Mouse (Mus musculus) brain, embryonic 14.5 days (tissue): ENCODE results near the gene Rapgef3. TPM values are rescaled to one million over a fixed set of nuclear protein-coding genes. Genes with fewer than 3 reads are reported as not detected.

ENCODE experiments used
- DNase-seq: peaks from one replicate; pipeline ENCODE4 v3.0.0-alpha.2; 2011; ENCODE audit warnings: low read depth
- CTCF ChIP-seq: fragments of 200-500 bp; IDR thresholded peaks from 2 replicates; pipeline ENCODE4 v1.5.1; 2012; ENCODE audit warnings: inconsistent platforms, mild to moderate bottlenecking, moderate library complexity, borderline replicate concordance; ENCODE audit not compliant: insufficient read depth, insufficient read length; ENCODE audit errors: extremely low read depth
- POLR2A ChIP-seq: fragments of 200-500 bp; IDR thresholded peaks from 2 replicates; pipeline ENCODE4 v1.6.1; 2012; ENCODE audit warnings: mild to moderate bottlenecking, inconsistent platforms, borderline replicate concordance; ENCODE audit not compliant: poor library complexity, insufficient read depth, insufficient read length, severe bottlenecking; ENCODE audit errors: extremely low read depth
- polyA plus RNA-seq: library from polyadenylated mRNA; depleted of rRNA; stranded (reverse); fragments of >200 nt; gene quantifications from 2 replicates; pipeline ENCODE4 v1.2.3, GENCODE M21; 2012

The Rapgef3 gene
- polyA plus RNA-seq, 1 experiment: 19.7 TPM

DNA sequence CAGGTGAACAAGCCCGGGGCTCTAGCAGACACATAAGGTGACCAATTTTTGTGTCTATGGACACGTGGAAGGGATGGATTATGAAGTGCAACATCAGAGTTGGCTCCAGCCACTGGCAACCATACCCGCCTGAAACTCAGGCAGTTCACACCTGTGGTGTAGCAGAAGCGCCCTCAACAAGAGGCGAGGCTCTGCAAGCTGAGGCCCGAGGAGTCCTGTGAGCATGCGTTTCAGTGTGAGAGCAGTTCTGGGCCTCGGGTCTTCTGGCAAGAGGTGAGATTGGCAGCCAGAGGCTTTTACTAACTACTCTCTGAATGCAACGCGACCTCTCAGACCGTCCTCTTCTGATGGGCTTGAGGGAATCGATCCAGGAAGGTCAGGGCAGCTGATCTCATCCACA, 26.1 kb downstream of the Rapgef3 start:
- no peak for DNase-seq
- no peak for TF ChIP-seq CTCF
- no peak for TF ChIP-seq POLR2A

DNA sequence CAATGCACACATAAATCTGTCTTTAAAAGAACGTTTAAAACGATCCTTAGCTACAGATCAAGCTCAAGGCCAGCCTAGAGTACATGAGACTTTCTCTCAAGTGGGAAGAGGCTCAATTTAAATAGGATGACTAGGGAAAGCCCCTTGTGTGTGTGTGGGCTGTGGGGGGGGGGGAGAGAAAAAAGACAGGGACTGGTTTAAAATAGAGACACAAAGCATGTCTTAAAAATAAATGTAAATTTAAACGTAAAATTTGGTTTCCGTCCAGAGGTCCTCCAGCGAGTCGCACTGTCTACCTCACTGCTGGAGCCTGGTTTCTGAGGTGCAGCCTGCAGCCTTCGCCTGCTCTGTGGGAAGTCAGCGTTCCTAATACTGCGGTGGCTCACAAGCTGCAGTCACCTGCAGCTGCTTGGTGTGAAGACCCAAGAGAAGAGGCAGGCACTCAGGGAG, 27.5 kb downstream of the Rapgef3 start:
- TF ChIP-seq POLR2A (no peak), CTCF (no peak)
- DNase-seq: no peak

DNA sequence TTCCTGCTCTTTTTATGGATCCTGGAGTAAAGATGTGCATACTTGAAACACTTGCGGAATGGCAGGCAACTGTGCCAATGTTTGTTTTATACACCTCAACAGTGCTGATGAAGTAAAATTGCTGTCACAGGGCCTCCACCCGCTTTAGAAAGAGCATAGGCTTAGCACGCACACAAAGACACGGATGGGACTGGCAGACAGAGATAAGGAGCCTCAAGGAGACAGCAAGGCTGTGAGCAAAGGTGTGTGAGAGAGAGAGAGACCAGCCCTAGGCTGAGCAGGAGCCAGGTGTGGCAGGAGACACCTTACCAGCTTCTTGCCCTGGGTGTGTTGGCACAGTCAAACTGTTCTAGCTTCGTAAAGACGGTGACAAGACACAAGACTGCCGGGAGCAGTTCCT, 28.8 kb downstream of the Rapgef3 start:
- no peak for DNase-seq
- TF ChIP-seq POLR2A (no peak), CTCF (no peak)

DNA sequence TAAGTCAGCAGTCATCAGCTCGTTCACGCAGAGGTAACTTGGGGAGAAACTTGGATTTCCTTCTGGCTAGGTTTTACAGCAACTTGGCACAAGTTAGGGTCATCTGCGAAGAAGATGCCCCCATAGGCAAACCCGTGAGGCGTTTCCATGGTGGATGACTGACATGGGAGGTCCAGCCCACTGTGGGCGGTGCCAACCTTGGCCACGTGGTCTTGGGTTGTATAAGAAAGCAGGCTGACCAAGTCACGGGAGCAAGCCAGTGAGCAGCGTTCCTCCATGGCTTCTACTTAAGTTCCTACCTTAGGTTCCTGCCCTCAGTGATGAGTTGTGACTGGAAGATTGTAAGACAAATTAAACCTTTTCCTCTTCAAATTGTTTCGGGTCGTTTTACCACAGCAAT, 35.8 kb downstream of the Rapgef3 start:
- no peak for TF ChIP-seq POLR2A
- no peak for TF ChIP-seq CTCF
- DNase-seq: no peak

DNA sequence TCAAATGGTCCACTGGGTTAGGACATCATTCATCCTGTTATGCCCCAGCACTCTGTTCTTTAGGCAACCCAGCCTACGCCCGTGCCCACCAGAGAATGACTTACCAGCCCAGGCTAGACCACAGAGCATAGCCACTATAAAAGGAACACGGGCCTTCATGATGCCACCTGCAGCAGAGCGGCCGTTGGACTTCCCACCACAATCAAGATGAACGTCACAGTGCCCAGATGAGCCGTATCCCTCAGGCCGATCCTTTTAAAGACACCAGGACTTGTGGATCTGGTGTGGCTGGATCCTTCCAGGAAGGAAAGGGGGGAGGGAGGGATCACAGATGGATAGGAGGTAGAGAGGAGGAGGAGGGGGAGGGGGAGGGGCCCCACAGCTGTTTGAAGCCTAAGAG, 36.7 kb downstream of the Rapgef3 start, which contains the start of gene Endou:
TSS of gene Endou (minus strand) at position 229 of the 400 bp plus-strand sequence.
- no peak for DNase-seq
- no peak for TF ChIP-seq CTCF
- TF ChIP-seq POLR2A: no peak

DNA sequence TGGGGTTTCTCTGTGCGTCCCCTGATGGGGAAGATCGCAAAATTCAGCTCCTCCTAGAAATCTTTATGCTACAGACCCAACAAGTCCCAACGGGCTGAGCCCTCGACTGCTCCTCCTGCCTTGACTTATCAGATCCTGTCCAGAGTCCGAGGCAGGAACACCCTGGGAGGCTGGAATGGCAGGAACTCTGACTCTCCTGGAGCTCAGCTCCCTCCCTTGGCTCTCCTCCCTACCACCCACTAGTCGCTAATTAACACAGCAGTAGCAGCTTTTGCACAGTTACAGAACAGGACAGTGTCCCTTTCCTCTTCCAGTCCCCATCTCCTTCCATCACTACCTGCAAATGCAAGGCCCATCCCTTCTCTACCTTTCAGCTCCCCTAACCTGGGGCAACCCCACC, 37.4 kb downstream of the Rapgef3 start:
- no peak for TF ChIP-seq POLR2A
- DNase-seq: no peak

DNA sequence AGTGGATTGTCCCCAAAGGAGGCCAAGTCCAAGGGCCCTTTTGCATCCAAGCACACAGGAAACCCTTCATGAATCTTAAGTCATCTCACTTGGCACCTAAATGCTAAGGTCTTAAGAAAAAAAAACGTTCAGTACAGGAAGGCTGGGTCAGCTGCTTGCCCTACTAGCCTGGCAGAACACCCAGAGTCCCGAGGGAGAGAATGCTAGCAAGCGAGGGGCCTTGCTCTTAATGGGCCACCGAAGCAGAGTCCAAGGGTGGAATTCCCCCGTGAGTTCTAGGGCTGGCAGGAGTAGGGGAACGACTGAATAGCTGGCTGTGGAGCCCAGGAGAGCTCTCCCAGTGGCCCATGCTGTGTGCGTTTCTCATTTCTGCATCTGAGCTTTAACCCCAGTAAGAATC, 39.0 kb downstream of the Rapgef3 start:
- TF ChIP-seq POLR2A (no peak), CTCF (no peak)
- no peak for DNase-seq

DNA sequence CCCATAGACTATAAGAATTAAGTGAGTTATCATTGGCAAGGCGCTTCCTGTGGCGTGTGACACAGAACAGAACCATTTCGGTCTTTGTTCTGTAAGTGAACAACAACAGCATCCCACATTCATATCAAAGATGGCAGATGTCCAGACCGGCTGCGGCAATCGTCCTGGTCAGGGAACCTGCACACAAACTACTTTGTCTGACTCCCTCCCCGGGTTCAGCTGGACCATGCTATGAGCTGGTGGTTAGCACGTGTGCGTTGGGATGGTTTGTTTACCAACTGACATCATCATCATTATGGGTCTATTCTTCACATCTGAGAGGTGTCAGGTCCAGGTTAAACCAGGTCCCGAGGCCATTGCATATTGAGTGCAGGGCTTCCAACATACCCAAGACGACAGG, 39.4 kb downstream of the Rapgef3 start:
- no peak for TF ChIP-seq CTCF
- TF ChIP-seq POLR2A: no peak
- no peak for DNase-seq

DNA sequence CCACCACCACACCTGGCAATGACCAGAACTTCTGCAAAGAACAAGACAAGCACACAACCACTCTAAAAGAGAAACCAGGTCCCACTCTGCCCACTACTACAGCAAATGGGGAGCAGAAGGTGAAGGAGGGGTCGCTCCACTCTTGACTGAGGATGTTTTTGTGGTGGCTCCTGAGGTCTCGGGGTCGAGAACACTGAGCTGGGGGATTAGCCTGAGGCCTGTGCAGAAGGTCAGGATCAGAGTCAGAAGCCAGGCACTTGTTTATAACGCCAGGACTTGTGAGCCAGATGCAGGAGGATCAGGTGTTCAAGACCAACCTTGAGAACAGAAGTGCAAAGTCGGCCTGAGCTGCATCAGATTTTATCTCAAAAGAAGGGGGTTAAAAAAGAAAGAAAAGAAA, 40.3 kb downstream of the Rapgef3 start:
- no peak for DNase-seq
- no peak for TF ChIP-seq POLR2A
- no peak for TF ChIP-seq CTCF

DNA sequence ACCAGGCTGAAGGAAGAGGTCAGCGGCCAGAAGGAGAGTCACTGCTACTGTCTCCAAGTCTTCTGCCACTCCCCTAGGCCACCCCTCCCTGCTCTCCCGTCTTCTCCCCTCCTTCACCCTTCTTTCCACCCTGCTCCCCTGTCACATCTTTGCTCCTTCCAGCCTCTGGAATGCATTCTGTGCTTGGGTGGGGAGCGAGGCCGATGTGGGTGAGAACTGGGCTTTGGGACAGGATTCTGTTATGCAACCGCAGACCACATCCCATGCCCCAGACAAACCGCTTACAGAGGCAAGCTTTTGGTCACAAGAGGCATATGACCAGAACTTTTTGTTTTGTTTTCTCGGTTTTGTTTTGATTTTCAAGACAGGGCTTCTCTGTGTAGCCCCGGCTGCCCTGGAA, 40.7 kb downstream of the Rapgef3 start:
- no peak for TF ChIP-seq POLR2A
- no peak for TF ChIP-seq CTCF
- no peak for DNase-seq

DNA sequence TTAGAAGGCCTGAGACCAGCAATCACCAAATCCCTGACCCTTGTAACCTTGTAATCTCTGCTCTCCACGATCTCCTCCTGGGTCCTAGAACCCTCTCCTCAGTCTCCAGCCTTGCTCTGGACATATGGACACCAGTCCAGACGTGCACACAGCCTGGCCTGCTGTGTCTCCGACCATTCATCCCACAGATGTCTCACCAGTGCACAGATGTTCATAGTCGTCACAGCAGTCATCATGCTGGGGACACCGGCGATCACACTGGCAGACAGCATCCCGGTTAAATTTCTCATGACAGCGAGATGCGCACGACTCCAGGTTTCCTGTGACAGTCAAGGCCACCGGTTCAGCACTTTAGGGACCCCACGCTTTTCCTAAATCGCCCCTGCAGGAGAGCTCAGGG, 41.5 kb downstream of the Rapgef3 start:
- no peak for DNase-seq
- no peak for TF ChIP-seq CTCF
- TF ChIP-seq POLR2A: no peak

DNA sequence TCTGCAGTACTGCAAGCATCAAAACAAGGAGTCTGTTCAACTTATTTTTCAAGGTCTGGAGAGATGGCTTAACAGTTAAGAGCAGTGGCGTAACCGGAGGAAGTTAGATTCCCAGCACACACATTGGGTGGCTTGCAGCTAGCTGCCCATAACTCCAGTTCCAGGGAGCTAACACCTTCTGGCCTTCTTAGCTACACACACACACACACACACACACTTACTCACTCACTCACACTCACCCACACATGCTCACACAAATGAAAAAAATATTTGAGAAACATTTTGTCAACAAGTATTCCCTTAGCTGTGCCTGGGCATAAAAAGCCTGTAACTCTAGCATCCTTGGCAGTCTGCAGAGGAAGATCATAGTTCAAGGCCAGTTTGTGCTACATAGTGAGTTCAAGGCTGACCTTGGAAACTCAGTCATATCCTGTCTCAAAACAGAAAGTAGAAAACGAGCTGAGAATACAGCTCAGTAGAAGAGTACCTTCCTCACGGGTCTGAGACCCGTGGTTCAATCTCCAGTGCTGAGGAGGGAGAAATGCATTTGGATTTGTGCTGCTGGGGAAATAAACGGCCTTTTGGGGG, 42.5 kb downstream of the Rapgef3 start:
- TF ChIP-seq CTCF (no peak), POLR2A (no peak)
- no peak for DNase-seq

DNA sequence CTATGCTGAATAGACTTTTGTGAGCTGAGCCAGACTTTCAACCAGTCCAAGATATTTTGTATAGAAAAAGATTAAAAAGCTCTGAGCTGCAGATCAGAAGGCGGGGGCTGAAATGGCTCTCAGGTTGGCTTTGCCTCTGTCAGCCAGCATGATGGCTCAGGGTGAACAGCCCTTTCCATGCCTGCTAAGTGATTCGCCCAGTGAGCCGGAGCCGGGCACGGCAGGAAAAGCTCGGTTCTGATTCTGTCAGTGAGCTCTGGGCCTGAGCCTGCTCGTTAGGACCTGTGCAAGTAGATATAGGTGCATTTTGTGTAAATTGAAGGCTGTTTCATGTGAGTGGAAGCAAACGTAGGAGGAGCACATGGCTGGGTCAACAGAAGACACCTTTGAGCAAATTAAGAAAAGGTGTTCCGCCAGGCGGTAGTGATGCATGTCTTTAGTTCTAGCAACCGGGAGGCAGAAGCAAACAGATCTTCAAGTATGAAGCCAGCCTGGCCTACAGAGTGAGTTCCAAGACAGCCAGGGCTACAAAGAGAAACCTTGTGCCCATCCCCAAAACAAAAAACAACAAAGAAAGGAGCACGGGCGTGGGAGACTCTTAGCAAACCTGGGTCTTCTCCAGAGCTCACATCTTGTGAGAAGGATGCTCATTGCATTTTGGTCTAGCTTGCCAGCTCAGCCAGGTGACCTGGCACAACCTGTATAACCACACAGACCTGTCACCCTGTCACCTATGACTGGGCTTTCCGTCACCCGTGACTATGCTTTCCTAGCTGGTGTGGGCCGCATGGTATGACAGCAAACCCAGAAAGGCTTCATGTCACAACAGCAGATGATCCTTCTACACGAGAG, 43.2 kb downstream of the Rapgef3 start:
- no peak for TF ChIP-seq CTCF
- no peak for TF ChIP-seq POLR2A
- no peak for DNase-seq
